Comparison of ENCODE assay signal across 8 mouse cellular contexts in genomic region chr9:80258396-80258795, GRCm38 (mm10).
DNase-seq lines count a peak whose midpoint lies in the region; ATAC-seq and TF ChIP-seq lines count a peak whose summit lies in the region.

No protein-coding gene starts in this region.

- TF ChIP-seq CTCF in intestine, postnatal 0 days (IDR thresholded peaks at IDR 0.05; ENCODE audit: low read depth): peak; percentile 42

- 61% methylated on average over 6 of the region's 6 CpGs for WGBS in intestine, postnatal 0 days
- 61% methylated on average over 6 of the region's 6 CpGs for WGBS in midbrain, embryonic 11.5 days

- H3K4me2 ChIP-seq in intestine, postnatal 0 days (replicated peaks; ENCODE audit: low read depth): no peak overlapping the region
- H3K4me2 ChIP-seq in midbrain, embryonic 11.5 days: no peak overlapping the region

- peak; percentile 11 for DNase-seq in urinary bladder, postnatal 14 days (ENCODE audit: low spot score)
- DNase-seq in urinary bladder, postnatal 36 days (ENCODE audit: low spot score in 2 of 2): no peak
- DNase-seq in lung, postnatal 36 days: peak; percentile 52
- no peak for DNase-seq in left cerebral cortex, adult 8-10 months (ENCODE audit: low spot score in 2 of 2)
- no peak for DNase-seq in right cerebral cortex, postnatal 25 days
- DNase-seq in layer of hippocampus, adult 9-10 months (ENCODE audit: low spot score): no peak
- DNase-seq in midbrain, embryonic 11.5 days (ENCODE audit: low spot score, missing footprints): no peak

- no peak for ATAC-seq in intestine, postnatal 0 days
- ATAC-seq in midbrain, embryonic 11.5 days (ENCODE audit: low FRiP score): no peak

- H3K9me3 ChIP-seq in intestine, postnatal 0 days (ENCODE audit: control insufficient read depth): no peaks in the 10 kb centered on the region
- H3K9me3 ChIP-seq in midbrain, embryonic 11.5 days (ENCODE audit: control insufficient read depth, low read length): no peaks in the 10 kb centered on the region

- peaks cover 14% of the 10 kb centered on the region for H3K36me3 ChIP-seq in intestine, postnatal 0 days (ENCODE audit: control insufficient read depth, insufficient read depth)
- no peaks in the 10 kb centered on the region for H3K36me3 ChIP-seq in midbrain, embryonic 11.5 days (ENCODE audit: control insufficient read depth, insufficient read depth, low read length)

- H3K27ac ChIP-seq in intestine, postnatal 0 days (ENCODE audit: low read depth, low read length): no peak overlapping the region
- H3K27ac ChIP-seq in midbrain, embryonic 11.5 days (ENCODE audit: low read depth, low read length): no peak overlapping the region

- no peak overlapping the region for H3K4me3 ChIP-seq in intestine, postnatal 0 days (ENCODE audit: low read depth, low read length)
- H3K4me3 ChIP-seq in midbrain, embryonic 11.5 days (ENCODE audit: low read depth, low read length): no peak overlapping the region

- no peak overlapping the region for H3K9ac ChIP-seq in intestine, postnatal 0 days (ENCODE audit: low read depth, low read length)
- no peak overlapping the region for H3K9ac ChIP-seq in midbrain, embryonic 11.5 days (ENCODE audit: low read length)

- no peaks in the 10 kb centered on the region for H3K4me1 ChIP-seq in intestine, postnatal 0 days (replicated peaks; ENCODE audit: control insufficient read depth, insufficient read depth, low read length)
- no peaks in the 10 kb centered on the region for H3K4me1 ChIP-seq in midbrain, embryonic 11.5 days (ENCODE audit: control insufficient read depth, insufficient read depth, low read length)

- no peaks in the 10 kb centered on the region for H3K27me3 ChIP-seq in intestine, postnatal 0 days (replicated peaks; ENCODE audit: control insufficient read depth, insufficient read depth, low read length)
- H3K27me3 ChIP-seq in midbrain, embryonic 11.5 days (ENCODE audit: control insufficient read depth, insufficient read depth, low read length): no peaks in the 10 kb centered on the region

Comparison
In these comparisons a context has a peak if more than half of its experiments do, and no peak if none do; other contexts are left out.
1. DNase-seq: peak in urinary bladder, postnatal 14 days (single experiment) and lung, postnatal 36 days (single experiment); none in urinary bladder, postnatal 36 days (0 of 2), left cerebral cortex, adult 8-10 months (0 of 2), right cerebral cortex, postnatal 25 days (single experiment), layer of hippocampus, adult 9-10 months (single experiment) and midbrain, embryonic 11.5 days (single experiment).